Mouse (Mus musculus): ENCODE measurements around the gene Tmem176a.
A peak's percentile ranks its signal among the peaks of the same experiment; 100 is the strongest.

Gene Tmem176a

DNA sequence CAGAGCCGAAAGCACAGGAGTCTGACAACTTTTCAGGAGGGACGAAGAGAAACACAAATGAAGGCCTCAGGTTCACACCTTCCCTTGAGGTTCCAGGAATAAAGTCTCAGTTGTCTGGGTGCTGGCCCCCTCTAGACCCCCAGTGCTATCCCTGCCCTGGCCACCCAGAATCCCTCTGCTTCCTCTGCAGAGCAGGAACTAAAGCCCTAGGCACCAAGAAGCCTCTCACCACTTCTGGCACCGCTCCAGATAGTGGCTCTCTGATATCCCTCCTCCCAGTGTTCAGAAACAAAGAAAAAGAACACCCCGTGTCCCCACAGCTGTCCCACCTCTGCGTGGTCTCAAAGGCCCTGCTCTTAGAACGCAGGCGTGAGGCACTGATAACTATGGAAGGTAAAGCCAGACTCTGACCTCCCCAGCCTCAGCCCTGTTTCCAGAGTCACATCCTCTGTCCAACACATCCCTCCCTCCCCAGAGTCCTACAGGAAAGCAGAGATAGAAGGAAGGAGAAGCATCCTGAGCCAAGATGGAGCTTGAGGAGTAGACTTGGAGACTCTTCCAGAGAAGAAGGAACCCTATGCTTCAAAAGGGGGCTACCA is at the start of gene Tmem176a:
TSS of gene Tmem176a (plus strand) at position 549 of the 599 bp plus-strand sequence.
- DNase-seq = peak; percentile 57 to 67

GRCm38 (mm10) chr6:48801897-48802296 is 38.8 kb upstream of the Tmem176a start:
- DNase-seq = no peak

DNA sequence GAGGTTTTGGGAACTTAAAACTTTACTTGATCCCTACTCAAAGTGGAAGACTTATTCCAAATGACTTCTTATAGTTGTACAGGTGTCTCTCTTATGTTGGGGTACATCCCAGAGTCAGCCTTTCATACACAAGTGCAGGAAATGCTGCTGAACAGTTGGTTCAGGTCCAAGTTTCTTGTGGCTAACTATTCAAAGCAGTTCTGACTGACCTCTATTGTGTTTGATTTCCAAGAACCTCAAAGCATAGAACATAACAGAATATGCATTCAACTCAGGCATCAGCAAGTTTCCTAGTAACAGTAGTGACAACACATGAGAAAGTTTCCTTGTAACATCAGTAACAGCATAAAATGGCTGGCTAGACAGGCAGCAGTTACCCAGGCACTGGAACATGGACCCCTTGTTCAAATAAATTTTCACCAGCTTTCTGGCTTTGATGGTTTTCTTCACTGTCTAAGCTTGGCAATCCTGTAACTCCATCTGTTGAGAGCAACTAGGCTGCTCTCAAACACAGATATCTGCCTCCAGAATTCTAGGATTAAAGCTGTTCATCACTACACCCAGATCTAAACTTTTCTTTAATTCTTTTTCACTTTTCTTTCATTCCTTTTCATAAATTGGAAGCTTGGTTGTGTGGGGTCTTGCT is 37.2 kb upstream of the Tmem176a start:
- no peak for DNase-seq

- no peak for DNase-seq
These were observed 36.4 kb upstream of the Tmem176a start for GRCm38 (mm10) chr6:48804346-48804745.

- no peak for DNase-seq
These were observed 34.0 kb upstream of the Tmem176a start for GRCm38 (mm10) chr6:48806746-48807145.

DNA sequence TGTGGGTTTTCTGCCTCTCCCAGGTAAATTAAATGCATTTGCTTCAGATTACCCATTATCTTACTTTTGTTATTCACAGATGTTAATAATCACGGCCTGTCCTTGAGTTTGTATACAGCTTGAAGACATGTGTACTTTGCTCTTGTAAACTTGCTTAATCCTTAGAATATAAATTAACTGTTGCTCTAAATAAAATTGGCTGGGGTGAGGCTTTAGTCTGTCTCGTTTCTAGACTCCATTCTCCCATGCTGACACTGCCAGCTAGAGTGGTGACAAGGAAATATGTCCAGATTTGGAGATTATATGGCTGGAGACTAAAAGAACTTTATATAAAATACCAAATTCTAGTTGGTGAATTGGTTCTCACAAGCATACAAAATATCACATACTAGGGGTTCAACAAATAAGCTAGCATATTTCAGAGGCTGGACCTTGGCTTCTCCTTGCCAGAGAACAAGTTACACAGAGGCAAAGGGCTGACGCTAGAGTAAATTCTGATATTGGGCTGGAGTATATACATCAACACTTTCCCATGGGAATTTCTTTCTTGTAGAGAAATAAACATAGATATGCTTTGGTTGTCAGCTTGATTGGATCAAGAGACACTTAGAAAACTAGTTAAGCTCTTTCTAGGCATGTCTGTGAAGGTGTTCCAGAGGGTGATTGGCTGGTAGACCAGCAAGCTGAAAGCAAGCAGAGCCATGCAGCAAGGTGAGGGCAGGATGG is 31.1 kb upstream of the Tmem176a start:
- DNase-seq = no peak

GRCm38 (mm10) chr6:48815013-48815412 is 25.7 kb upstream of the Tmem176a start:
- DNase-seq = no peak

GRCm38 (mm10) chr6:48817815-48818214 is 22.9 kb upstream of the Tmem176a start:
- DNase-seq = peak; percentile 68 to 80

- DNase-seq = peak in 1 of 2 experiments; percentile 43
These were observed 18.5 kb upstream of the Tmem176a start for GRCm38 (mm10) chr6:48821991-48822785.

GRCm38 (mm10) chr6:48825016-48825415 is 15.7 kb upstream of the Tmem176a start:
- DNase-seq = peak; percentile 27 to 53

GRCm38 (mm10) chr6:48828976-48829375 is 11.7 kb upstream of the Tmem176a start:
- DNase-seq = peak; percentile 19 to 60

DNA sequence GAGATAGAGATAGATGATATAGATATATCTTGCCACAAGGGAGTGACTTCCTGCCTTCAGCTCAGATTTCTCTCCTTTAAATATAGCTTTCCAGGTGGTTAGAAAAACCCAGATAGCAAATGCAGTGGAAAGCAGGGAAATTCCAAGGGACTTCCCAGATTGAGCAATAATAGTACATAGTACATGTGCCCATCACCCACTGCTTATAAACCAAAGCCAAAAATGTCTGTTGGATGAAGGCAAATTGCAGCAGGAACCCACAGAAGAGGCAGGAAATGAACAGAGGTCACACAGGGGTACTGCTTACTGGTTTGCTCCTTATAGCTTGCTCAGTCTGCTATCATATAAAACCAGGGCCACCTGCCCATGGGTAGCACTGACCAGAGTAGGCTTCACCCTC is 11.1 kb upstream of the Tmem176a start:
- DNase-seq = peak in 1 of 2 experiments; percentile 33

DNA sequence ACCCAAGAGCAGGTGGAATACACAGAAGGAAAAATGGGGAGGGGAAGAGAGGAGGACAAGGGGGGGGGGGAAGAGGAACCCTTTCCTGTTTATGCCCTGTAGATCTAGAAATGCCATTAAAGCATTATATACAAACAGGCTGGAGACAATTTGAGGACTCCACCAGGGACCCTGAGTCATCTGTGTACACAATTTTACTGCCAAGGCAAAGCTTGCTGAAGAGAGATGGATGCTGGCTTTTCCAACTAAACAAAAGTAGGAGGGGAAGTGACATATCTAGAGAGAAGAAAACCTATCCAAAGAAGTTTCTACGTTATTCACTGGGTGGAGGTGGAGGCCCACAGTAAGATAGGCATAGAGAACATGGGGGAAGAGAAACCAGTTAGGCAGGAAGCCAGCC is 10.5 kb upstream of the Tmem176a start:
- DNase-seq = no peak

GRCm38 (mm10) chr6:48831141-48831540 is 9.6 kb upstream of the Tmem176a start:
- DNase-seq = no peak

GRCm38 (mm10) chr6:48832426-48832825 is 8.3 kb upstream of the Tmem176a start:
- DNase-seq = no peak

GRCm38 (mm10) chr6:48833515-48833914 is 7.2 kb upstream of the Tmem176a start:
- no peak for DNase-seq

DNA sequence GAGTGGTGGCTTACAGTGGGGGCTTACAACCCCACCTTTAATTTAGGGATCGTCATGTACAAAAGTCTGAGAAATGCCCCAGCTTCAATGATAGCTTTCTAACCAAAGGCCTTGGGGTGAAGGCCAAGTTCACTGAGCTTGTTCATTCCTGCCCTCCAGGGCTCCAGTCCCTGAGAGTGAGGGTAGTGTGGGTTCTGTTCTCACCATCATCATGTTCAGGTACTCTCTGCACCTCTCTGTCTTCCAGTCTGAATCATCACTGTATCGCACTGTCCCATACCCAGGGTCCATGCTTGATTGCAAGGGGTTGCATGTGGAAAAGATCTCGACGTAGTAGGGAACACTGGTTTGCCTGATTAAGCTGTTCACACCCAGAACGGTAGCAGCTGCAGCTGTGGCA is 5.5 kb upstream of the Tmem176a start:
- DNase-seq = no peak

DNA sequence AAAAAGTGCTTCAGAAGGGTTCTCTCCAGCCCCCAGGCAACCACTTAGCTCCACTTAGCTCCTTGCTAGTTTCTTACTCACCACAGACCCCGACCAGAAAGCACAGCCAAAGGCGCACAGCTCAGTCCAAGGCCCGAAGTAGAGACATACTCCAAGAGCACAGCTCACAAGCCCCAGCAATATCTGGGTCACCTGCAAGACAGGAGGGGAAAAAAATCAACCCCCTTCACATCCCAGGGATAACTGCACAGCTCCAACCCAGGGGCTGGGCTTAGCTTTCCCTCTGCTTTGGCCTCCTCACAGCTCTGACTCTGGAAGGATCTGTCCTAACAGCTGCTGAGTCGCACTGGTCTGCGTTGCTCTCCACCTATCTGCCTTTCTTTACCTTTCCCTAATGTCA is 4.6 kb upstream of the Tmem176a start:
- DNase-seq = no peak

DNA sequence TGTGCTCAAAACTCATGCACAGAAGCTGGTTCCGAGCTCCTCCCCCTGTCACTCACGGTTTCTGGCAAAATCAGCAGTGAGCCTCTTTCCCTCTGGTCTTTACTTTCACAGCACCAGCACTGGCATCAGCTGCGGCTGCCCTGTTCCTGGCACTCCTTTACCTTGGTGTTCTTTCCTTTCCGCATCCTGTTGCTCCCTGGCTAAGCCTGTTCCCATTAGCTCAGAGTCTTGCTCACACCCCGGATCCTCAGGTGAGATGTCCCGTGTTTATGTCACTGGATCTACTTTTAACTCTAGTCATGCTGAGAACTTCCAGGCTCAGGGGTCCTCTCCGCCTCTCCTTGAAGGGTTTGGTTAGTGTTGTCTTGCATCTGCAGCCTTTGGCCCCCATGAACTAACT is 3.2 kb upstream of the Tmem176a start:
- no peak for DNase-seq

GRCm38 (mm10) chr6:48838321-48839080 is 2.2 kb upstream of the Tmem176a start:
- DNase-seq = no peak

DNA sequence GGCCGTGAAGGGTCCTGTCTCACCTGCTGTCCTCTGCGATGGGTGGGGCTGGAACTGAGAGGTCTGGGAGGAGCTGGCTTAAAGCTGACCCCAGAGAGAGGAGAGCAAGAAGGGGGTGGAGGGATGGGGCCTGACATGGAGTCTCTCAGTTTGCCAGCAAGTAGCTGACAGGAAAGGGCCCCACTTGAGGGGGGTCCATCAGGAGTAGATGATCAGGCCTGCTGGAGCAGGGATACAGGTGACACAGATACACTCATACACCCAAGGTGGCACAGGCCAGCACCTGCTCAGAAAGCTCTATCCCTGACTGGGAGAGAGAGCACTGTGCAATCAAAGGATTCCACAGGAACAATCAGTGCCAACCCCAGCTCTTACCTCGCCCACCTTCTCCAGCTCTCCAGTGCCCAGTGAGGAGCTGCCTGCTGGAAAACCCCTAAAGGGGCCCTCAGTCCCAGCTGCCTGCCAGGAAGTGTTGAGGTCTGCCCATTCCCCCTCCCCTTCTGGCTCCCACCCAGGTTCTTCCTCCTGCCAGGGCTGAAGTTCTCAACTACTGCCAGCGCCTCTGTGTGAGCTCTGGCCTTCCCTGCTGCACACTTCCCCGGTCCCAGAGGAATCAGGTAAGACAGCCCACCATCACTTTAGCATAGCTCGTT is 380 bp downstream of the Tmem176a start, which contains the start of gene Tmem176b:
TSS of gene Tmem176b (minus strand) at position 524 of the 653 bp plus-strand sequence.
- DNase-seq = peak; percentile 96 to 97
